Mouse (Mus musculus): ENCODE data around the gene Prdx2. TPM values are rescaled to one million over a fixed set of nuclear protein-coding genes. Genes with fewer than 3 reads are reported as not detected.
A peak's percentile ranks its signal among the peaks of the same experiment; 100 is the strongest.

The Prdx2 gene
- polyA plus RNA-seq (2015; fragmentation: Nextera tagmentation; extraction: Ambion mirVana), result 637 and 677 TPM in 2 replicates

GRCm38 (mm10) chr8:84969241-84970134 lies at the start of gene Prdx2, which contains the start of the genes Gm49661 and Rnaseh2a:
Gene Prdx2, plus strand, starts transcription at chr8:84969587.
Gene Gm49661, minus strand, starts transcription at chr8:84969433.
Gene Rnaseh2a, minus strand, starts transcription at chr8:84969767.
- WGBS, result under 1% methylated on average over 56 of the region's 56 CpGs
- Histone ChIP-seq H3K4me3 (replicated peaks) (peak within 1 kb of the TSS; percentile 71), H3K4me1 (peaks cover 28% of the 10 kb centered on the region), H3K9me3 (no peaks in the 10 kb centered on the region), H3K27ac (peak within 1 kb of the TSS; percentile 95), H3K36me3 (peaks cover 11% of the 10 kb centered on the region), H3K27me3 (replicated peaks) (no peaks in the 10 kb centered on the region), H3K4me2 (peak within 1 kb of the TSS; percentile 84), H3K9ac (peak within 1 kb of the TSS; percentile 76)
- ATAC-seq (ENCODE audit: insufficient read depth, low FRiP score, low read depth), result peak; percentile 77

- H3K27ac ChIP-seq, result no peak overlapping the region
- no peak overlapping the region for H3K4me3 ChIP-seq (replicated peaks)
- no peak overlapping the region for H3K4me2 ChIP-seq
- H3K9me3 ChIP-seq, result no peaks in the 10 kb centered on the region
- H3K36me3 ChIP-seq, result no peaks in the 10 kb centered on the region
- no peaks in the 10 kb centered on the region; the same call in 1 of the 2 replicates for H3K27me3 ChIP-seq (replicated peaks)
- WGBS, result 65% methylated on average over 2 of the region's 2 CpGs
- no peaks in the 10 kb centered on the region for H3K4me1 ChIP-seq
- H3K9ac ChIP-seq, result no peak overlapping the region
- no peak for ATAC-seq (ENCODE audit: insufficient read depth, low FRiP score, low read depth)
Measured at GRCm38 (mm10) chr8:84921596-84921995, 47.8 kb upstream of the Prdx2 start.

- no peak for ATAC-seq (ENCODE audit: insufficient read depth, low FRiP score, low read depth)
- no peaks in the 10 kb centered on the region for H3K9me3 ChIP-seq
- H3K36me3 ChIP-seq, result no peaks in the 10 kb centered on the region
- H3K27me3 ChIP-seq (replicated peaks), result peaks cover 21% of the 10 kb centered on the region
- no peak overlapping the region for H3K4me2 ChIP-seq
- H3K27ac ChIP-seq, result no peak overlapping the region
- H3K4me1 ChIP-seq, result 0 out of 2 replicates have a peak, but pooled peaks cover 7% of the 10 kb centered on the region
- H3K4me3 ChIP-seq (replicated peaks), result no peak overlapping the region
- 64% methylated on average over 7 of the region's 7 CpGs for WGBS
- H3K9ac ChIP-seq, result no peak overlapping the region
Measured at GRCm38 (mm10) chr8:84925557-84925956, 43.8 kb upstream of the Prdx2 start.

- Histone ChIP-seq H3K4me2 (no peak overlapping the region), H3K27ac (no peak overlapping the region), H3K9me3 (no peaks in the 10 kb centered on the region), H3K4me1 (0 out of 2 replicates have a peak, but pooled peaks cover 7% of the 10 kb centered on the region), H3K27me3 (replicated peaks) (peaks cover 32% of the 10 kb centered on the region), H3K9ac (no peak overlapping the region), H3K4me3 (replicated peaks) (no peak overlapping the region), H3K36me3 (no peaks in the 10 kb centered on the region)
- ATAC-seq (ENCODE audit: insufficient read depth, low FRiP score, low read depth), result no peak
- WGBS, result 86% methylated on average over 1 of the region's 1 CpGs
Measured at GRCm38 (mm10) chr8:84927513-84927912, 41.9 kb upstream of the Prdx2 start.

- no peak overlapping the region for H3K9ac ChIP-seq
Measured at GRCm38 (mm10) chr8:84928456-84929306, 40.7 kb upstream of the Prdx2 start.

GRCm38 (mm10) chr8:84930582-84930981 lies 38.8 kb upstream of the Prdx2 start:
- ATAC-seq (ENCODE audit: insufficient read depth, low FRiP score, low read depth), result no peak
- Histone ChIP-seq H3K27me3 (replicated peaks) (peaks cover 52% of the 10 kb centered on the region), H3K27ac (no peak overlapping the region), H3K4me1 (0 out of 2 replicates have a peak, but pooled peaks cover 7% of the 10 kb centered on the region), H3K4me2 (no peak overlapping the region), H3K9me3 (no peaks in the 10 kb centered on the region), H3K9ac (no peak overlapping the region), H3K4me3 (replicated peaks) (no peak overlapping the region), H3K36me3 (no peaks in the 10 kb centered on the region)
- 84% methylated on average over 13 of the region's 13 CpGs for WGBS

More at GRCm38 (mm10) chr8:84928456-84929306, 40.7 kb upstream of the Prdx2 start:
- Histone ChIP-seq H3K4me2 (peak overlapping the region; percentile 70), H3K4me1 (0 out of 2 replicates have a peak, but pooled peaks cover 7% of the 10 kb centered on the region), H3K27ac (no peak overlapping the region), H3K36me3 (no peaks in the 10 kb centered on the region), H3K9me3 (no peaks in the 10 kb centered on the region), H3K4me3 (replicated peaks) (peak overlapping the region; percentile 31), H3K27me3 (replicated peaks) (peaks cover 33% of the 10 kb centered on the region)
- ATAC-seq (ENCODE audit: insufficient read depth, low FRiP score, low read depth), result peak; percentile 71; the same call in 1 of the 2 replicates
- WGBS, result 2% methylated on average over 50 of the region's 52 CpGs

- no peaks in the 10 kb centered on the region for H3K9me3 ChIP-seq
- H3K27ac ChIP-seq, result no peak overlapping the region
- H3K9ac ChIP-seq, result no peak overlapping the region
- peaks cover 16% of the 10 kb centered on the region for H3K4me1 ChIP-seq
- ATAC-seq (ENCODE audit: insufficient read depth, low FRiP score, low read depth), result no peak
- no peaks in the 10 kb centered on the region for H3K36me3 ChIP-seq
- no peak overlapping the region for H3K4me2 ChIP-seq
- peaks cover 71% of the 10 kb centered on the region for H3K27me3 ChIP-seq (replicated peaks)
- H3K4me3 ChIP-seq (replicated peaks), result no peak overlapping the region
- 76% methylated on average over 16 of the region's 16 CpGs for WGBS
Measured at GRCm38 (mm10) chr8:84933767-84934559, 35.4 kb upstream of the Prdx2 start.

GRCm38 (mm10) chr8:84934860-84935259 lies 34.5 kb upstream of the Prdx2 start:
- Histone ChIP-seq H3K9ac (no peak overlapping the region), H3K4me2 (0 out of 2 replicates have a peak overlapping the region, but pooled peaks have one; percentile 1), H3K4me3 (replicated peaks) (no peak overlapping the region), H3K27ac (no peak overlapping the region), H3K36me3 (no peaks in the 10 kb centered on the region), H3K9me3 (no peaks in the 10 kb centered on the region), H3K4me1 (peaks cover 12% of the 10 kb centered on the region), H3K27me3 (replicated peaks) (peaks cover 62% of the 10 kb centered on the region)
- 2% methylated on average over 15 of the region's 15 CpGs for WGBS
- no peak; the same call in 1 of the 2 replicates for ATAC-seq (ENCODE audit: insufficient read depth, low FRiP score, low read depth)

- Histone ChIP-seq H3K9me3 (no peaks in the 10 kb centered on the region), H3K9ac (no peak overlapping the region), H3K27ac (no peak overlapping the region), H3K4me2 (no peak overlapping the region), H3K27me3 (replicated peaks) (peaks cover 56% of the 10 kb centered on the region), H3K4me1 (peaks cover 12% of the 10 kb centered on the region), H3K36me3 (no peaks in the 10 kb centered on the region), H3K4me3 (replicated peaks) (no peak overlapping the region)
- WGBS, result 4% methylated on average over 14 of the region's 14 CpGs
- ATAC-seq (ENCODE audit: insufficient read depth, low FRiP score, low read depth), result 0 out of 2 replicates have a peak, but pooled peaks have one; percentile 4
Measured at GRCm38 (mm10) chr8:84935489-84935888, 33.9 kb upstream of the Prdx2 start.

GRCm38 (mm10) chr8:84936041-84936961 lies 33.1 kb upstream of the Prdx2 start:
- no peak overlapping the region for H3K9ac ChIP-seq
- no peak for ATAC-seq (ENCODE audit: insufficient read depth, low FRiP score, low read depth)
- peaks cover 50% of the 10 kb centered on the region for H3K27me3 ChIP-seq (replicated peaks)
- no peak overlapping the region for H3K27ac ChIP-seq
- H3K4me3 ChIP-seq (replicated peaks), result peak overlapping the region; percentile 40
- 24% methylated on average over 23 of the region's 23 CpGs for WGBS
- peak overlapping the region; percentile 77 for H3K4me2 ChIP-seq
- H3K9me3 ChIP-seq, result no peaks in the 10 kb centered on the region
- H3K4me1 ChIP-seq, result peaks cover 12% of the 10 kb centered on the region
- H3K36me3 ChIP-seq, result no peaks in the 10 kb centered on the region
